Mouse (Mus musculus): ENCODE results near the gene Lrp5.

The Lrp5 gene

GRCm38 (mm10) chr19:3656144-3656543, 30.2 kb downstream of the Lrp5 start:
- in situ Hi-C loops (cut with MseI, MboI): no loop called here

GRCm38 (mm10) chr19:3654940-3655339, 31.4 kb downstream of the Lrp5 start:
- in situ Hi-C loops (cut with MseI, MboI): no loop called here

GRCm38 (mm10) chr19:3654058-3654457, 32.3 kb downstream of the Lrp5 start:
- in situ Hi-C loops (cut with MseI, MboI): no loop called here

GRCm38 (mm10) chr19:3653508-3653907, 32.9 kb downstream of the Lrp5 start:
- in situ Hi-C loops (cut with MseI, MboI): no loop called here

- in situ Hi-C loops (cut with MseI, MboI): no loop called here
Observed at GRCm38 (mm10) chr19:3651989-3652388, 34.4 kb downstream of the Lrp5 start.

- in situ Hi-C loops (cut with MseI, MboI): no loop called here
Observed at GRCm38 (mm10) chr19:3651220-3651619, 35.1 kb downstream of the Lrp5 start.

GRCm38 (mm10) chr19:3650448-3650847, 35.9 kb downstream of the Lrp5 start:
- in situ Hi-C loops (cut with MseI, MboI): no loop called here

GRCm38 (mm10) chr19:3648830-3649450, 37.4 kb downstream of the Lrp5 start:
- in situ Hi-C loops (cut with MseI, MboI): no loop called here

GRCm38 (mm10) chr19:3647999-3648398, 38.4 kb downstream of the Lrp5 start:
- in situ Hi-C loops (cut with MseI, MboI): no loop called here

GRCm38 (mm10) chr19:3645813-3646212, 40.6 kb downstream of the Lrp5 start:
- in situ Hi-C loops (cut with MseI, MboI): no loop called here

- in situ Hi-C loops (cut with MseI, MboI): no loop called here
Observed at GRCm38 (mm10) chr19:3645318-3645717, 41.0 kb downstream of the Lrp5 start.

- in situ Hi-C loops (cut with MseI, MboI): no loop called here
Observed at GRCm38 (mm10) chr19:3639561-3639960, 46.8 kb downstream of the Lrp5 start.

- in situ Hi-C loops (cut with MseI, MboI): no loop called here
Observed at GRCm38 (mm10) chr19:3638698-3639097, 47.7 kb downstream of the Lrp5 start.

- in situ Hi-C loops (cut with MseI, MboI): no loop called here
Observed at GRCm38 (mm10) chr19:3632018-3632417, 54.3 kb downstream of the Lrp5 start.

GRCm38 (mm10) chr19:3631431-3631830, 54.9 kb downstream of the Lrp5 start:
- in situ Hi-C loops (cut with MseI, MboI): no loop called here

GRCm38 (mm10) chr19:3630486-3630885, 55.9 kb downstream of the Lrp5 start:
- in situ Hi-C loops (cut with MseI, MboI): no loop called here

- in situ Hi-C loops (cut with MseI, MboI): no loop called here
Observed at GRCm38 (mm10) chr19:3630027-3630426, 56.3 kb downstream of the Lrp5 start.

- in situ Hi-C loops (cut with MseI, MboI): no loop called here
Observed at GRCm38 (mm10) chr19:3628223-3628622, 58.1 kb downstream of the Lrp5 start.

GRCm38 (mm10) chr19:3625111-3625510, 61.3 kb downstream of the Lrp5 start:
- in situ Hi-C loops (cut with MseI, MboI): no loop called here

- in situ Hi-C loops (cut with MseI, MboI): no loop called here
Observed at GRCm38 (mm10) chr19:3623824-3624223, 62.5 kb downstream of the Lrp5 start.

- in situ Hi-C loops (cut with MseI, MboI): no loop called here
Observed at GRCm38 (mm10) chr19:3623294-3623693, 63.1 kb downstream of the Lrp5 start.

- in situ Hi-C loops (cut with MseI, MboI): no loop called here
Observed at GRCm38 (mm10) chr19:3620871-3621270, 65.5 kb downstream of the Lrp5 start.

- in situ Hi-C loops (cut with MseI, MboI): no loop called here
Observed at GRCm38 (mm10) chr19:3619359-3619758, 67.0 kb downstream of the Lrp5 start.

- in situ Hi-C loops (cut with MseI, MboI): no loop called here
Observed at GRCm38 (mm10) chr19:3613991-3614390, 72.4 kb downstream of the Lrp5 start.

Measured in mouse trophoblast stem cell (cell line).